Mouse (Mus musculus): ENCODE measurements at regions not wholly inside any gene's neighbourhood (a gene's known extent, or its start where the extent isn't known, plus 50 kb on each side); places are given as distances from the start of the nearest gene placed in this dataset.

DNA sequence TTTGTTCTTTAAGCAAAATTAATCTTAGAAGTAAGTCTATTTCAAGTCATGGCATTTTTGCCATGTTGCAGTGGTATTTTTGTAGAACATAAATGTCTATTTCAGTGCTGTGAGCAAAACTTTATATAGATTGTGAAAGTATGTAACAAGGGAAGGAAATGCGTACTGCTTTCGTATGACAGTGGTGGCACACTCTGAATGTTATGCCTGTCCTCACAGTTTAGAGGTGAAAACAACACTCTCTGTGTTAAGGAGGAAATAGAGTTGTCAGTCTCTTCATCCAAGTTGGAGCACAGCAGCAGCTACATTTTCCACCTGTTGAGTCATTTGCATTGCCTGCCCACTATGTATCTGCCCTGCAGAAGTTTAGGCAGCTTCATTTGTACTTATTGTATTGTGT is 550.0 kb upstream of the Gm10801 start:
- no peak for DNase-seq (ENCODE audit: low spot score in 2 of 2)

- DNase-seq (ENCODE audit: low spot score in 2 of 2) = no peak
Observed at GRCm38 (mm10) chr2:98123441-98123840, 538.6 kb upstream of the Gm10801 start.

GRCm38 (mm10) chr2:98124646-98125045 is 537.4 kb upstream of the Gm10801 start:
- DNase-seq (ENCODE audit: low spot score in 2 of 2) = no peak

DNA sequence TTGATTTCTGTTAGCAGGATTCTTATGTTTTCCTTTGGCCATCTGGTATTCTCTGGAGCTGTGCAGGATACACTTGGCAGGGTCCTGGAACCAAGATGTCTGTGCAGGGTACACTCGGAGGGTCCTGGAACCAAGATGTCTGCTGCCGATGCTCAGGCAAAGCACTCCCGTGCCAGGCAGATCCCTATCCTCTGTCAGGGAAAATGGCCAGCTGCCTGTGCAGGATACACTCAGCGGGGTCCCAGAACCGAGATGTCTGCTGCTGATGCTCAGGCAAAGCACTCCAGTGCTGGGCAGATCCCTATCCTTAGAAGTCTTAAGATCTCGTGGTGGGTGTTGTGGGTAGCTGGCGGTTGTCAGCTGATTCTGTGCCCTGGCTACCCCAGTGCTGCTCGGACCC is 521.6 kb upstream of the Gm10801 start:
- peak in 1 of 2 experiments; percentile 4 for DNase-seq (ENCODE audit: low spot score in 2 of 2)

GRCm38 (mm10) chr2:98143711-98144110 is 518.3 kb upstream of the Gm10801 start:
- DNase-seq (ENCODE audit: low spot score in 2 of 2) = no peak
